Mouse (Mus musculus) MEL (cell line): ENCODE measurements at regions not wholly inside any gene's neighbourhood (a gene's known extent, or its start where the extent isn't known, plus 50 kb on each side); places are given as distances from the start of the nearest gene placed in this dataset.

Experiments used
- DNase-seq: peaks from one replicate; pipeline ENCODE4 v3.0.0; 2011; ENCODE audit warnings: low read depth, low spot score
- H3K27ac ChIP-seq: 2 replicates; pipeline ENCODE4 v1.5.1; 2012; ENCODE audit warnings: low read depth, mild to moderate bottlenecking, control low read depth, low read length, moderate library complexity; ENCODE audit not compliant: control insufficient read depth
- H3K27me3 ChIP-seq, 2 experiments: fragments of 150-350 bp in 1 of 2; sonication (generic) in 1 of 2; 2 replicates each; pipeline ENCODE4 v1.6.1; 2012; ENCODE audit warnings: low read length in 2 of 2, mild to moderate bottlenecking in 2 of 2, improper control_type of control experiment in 1 of 2, moderate library complexity in 1 of 2; ENCODE audit not compliant: insufficient read depth in 2 of 2, control insufficient read depth in 1 of 2
- H3K36me3 ChIP-seq, 2 experiments: 2 replicates each; pipeline ENCODE4 v1.6.1; 2012 to 2014; ENCODE audit warnings: low read length in 2 of 2, improper control_type of control experiment in 1 of 2, inconsistent platforms in 1 of 2, mild to moderate bottlenecking in 1 of 2; ENCODE audit not compliant: insufficient read depth in 2 of 2, control insufficient read depth in 1 of 2
- H3K4me1 ChIP-seq, 2 experiments: fragments of 150-350 bp in 1 of 2; sonication (generic) in 1 of 2; 2 replicates each; pipeline ENCODE4 v1.6.1; 2012; ENCODE audit warnings: low read length in 2 of 2, improper control_type of control experiment in 1 of 2, mild to moderate bottlenecking in 1 of 2; ENCODE audit not compliant: insufficient read depth in 2 of 2, control insufficient read depth in 1 of 2
- H3K4me3 ChIP-seq, 2 experiments: fragments of 150-350 bp in 1 of 2; sonication (generic) in 1 of 2; 2 replicates each; pipeline ENCODE4 v1.5.1; 2012; ENCODE audit warnings: low read depth in 2 of 2, low read length in 2 of 2, mild to moderate bottlenecking in 2 of 2, moderate library complexity in 2 of 2, control low read depth in 1 of 2, improper control_type of control experiment in 1 of 2; ENCODE audit not compliant: control insufficient read depth in 1 of 2, insufficient read depth in 1 of 2
- H3K79me2 ChIP-seq: 2 replicates; pipeline ENCODE4 v1.6.1; 2012; ENCODE audit warnings: mild to moderate bottlenecking, low read length, moderate library complexity; ENCODE audit not compliant: control insufficient read depth, poor library complexity, insufficient read depth
- H3K9ac ChIP-seq: 2 replicates; pipeline ENCODE4 v1.6.1; 2012; ENCODE audit warnings: low read depth, mild to moderate bottlenecking, control low read depth, low read length, moderate library complexity; ENCODE audit not compliant: control insufficient read depth, poor library complexity, severe bottlenecking
- H3K9me3 ChIP-seq: fragments of 150-350 bp; sonication (generic); replicated peaks from 2 replicates; pipeline ENCODE4 v1.6.1; 2012; ENCODE audit warnings: mild to moderate bottlenecking, low read length, improper control_type of control experiment, moderate library complexity; ENCODE audit not compliant: insufficient read depth
- CHD1 ChIP-seq: IDR thresholded peaks from 2 replicates; pipeline ENCODE4 v1.6.1; 2012; ENCODE audit warnings: low read depth, mild to moderate bottlenecking, inconsistent platforms, low read length, improper control_type of control experiment
- CHD2 ChIP-seq: IDR thresholded peaks from 2 replicates; pipeline ENCODE4 v1.6.1; 2011; ENCODE audit warnings: low read length, improper control_type of control experiment
- CTCF ChIP-seq, 3 experiments: IDR thresholded peaks in 2 of 3; conservative IDR thresholded peaks in 1 of 3; 2 replicates each; pipeline ENCODE4 v1.5.1; 2011 to 2012; ENCODE audit warnings: low read length in 3 of 3, low read depth in 2 of 3, mild to moderate bottlenecking in 2 of 3, improper control_type of control experiment in 1 of 3, inconsistent platforms in 1 of 3, mixed read lengths in 1 of 3, moderate library complexity in 1 of 3; ENCODE audit not compliant: control insufficient read depth in 1 of 3, insufficient read depth in 1 of 3, poor library complexity in 1 of 3, severe bottlenecking in 1 of 3
- ELF1 ChIP-seq: IDR thresholded peaks from 2 replicates; pipeline ENCODE4 v1.6.1; 2014; ENCODE audit warnings: low read depth, mild to moderate bottlenecking, inconsistent platforms, low read length, improper control_type of control experiment, moderate library complexity
- EP300 ChIP-seq, 2 experiments: IDR thresholded peaks; 2 replicates each; pipeline ENCODE4 v1.6.1; 2011; ENCODE audit warnings: improper control_type of control experiment in 2 of 2, low read length in 2 of 2, low read depth in 1 of 2, mild to moderate bottlenecking in 1 of 2
- GABPA ChIP-seq: IDR thresholded peaks from 2 replicates; pipeline ENCODE4 v1.6.1; 2012; ENCODE audit warnings: low read depth, mild to moderate bottlenecking, inconsistent platforms, low read length, improper control_type of control experiment, moderate library complexity
- HCFC1 ChIP-seq: IDR thresholded peaks from 2 replicates; pipeline ENCODE4 v1.6.1; 2012; ENCODE audit warnings: low read depth, mild to moderate bottlenecking, inconsistent platforms, low read length, improper control_type of control experiment, moderate library complexity
- JUND ChIP-seq: IDR thresholded peaks from 2 replicates; pipeline ENCODE4 v1.6.1; 2011; ENCODE audit warnings: low read depth, mild to moderate bottlenecking, improper control_type of control experiment, low read length
- MAZ ChIP-seq: IDR thresholded peaks from 2 replicates; pipeline ENCODE4 v1.6.1; 2012; ENCODE audit warnings: low read depth, mild to moderate bottlenecking, inconsistent platforms, low read length, improper control_type of control experiment
- MEF2A ChIP-seq: IDR thresholded peaks from 2 replicates; pipeline ENCODE4 v1.6.1; 2014; ENCODE audit warnings: low read depth, mild to moderate bottlenecking, inconsistent platforms, low read length, improper control_type of control experiment; ENCODE audit not compliant: poor library complexity, insufficient replicate concordance, severe bottlenecking; ENCODE audit errors: extremely low read depth
- MXI1 ChIP-seq: IDR thresholded peaks from 2 replicates; pipeline ENCODE4 v1.6.1; 2011; ENCODE audit warnings: mild to moderate bottlenecking, low read depth, low read length, improper control_type of control experiment
- MYB ChIP-seq: IDR thresholded peaks from 2 replicates; pipeline ENCODE4 v1.6.1; 2011; ENCODE audit warnings: mild to moderate bottlenecking, low read depth, low read length, improper control_type of control experiment
- POLR2A ChIP-seq, 2 experiments: IDR thresholded peaks; 2 replicates each; pipeline ENCODE4 v1.6.1; 2011 to 2012; ENCODE audit warnings: low read length in 2 of 2, mild to moderate bottlenecking in 2 of 2, control low read depth in 1 of 2, improper control_type of control experiment in 1 of 2, low read depth in 1 of 2, moderate library complexity in 1 of 2; ENCODE audit not compliant: control insufficient read depth in 1 of 2, insufficient read depth in 1 of 2, poor library complexity in 1 of 2
- POLR2AphosphoS2 ChIP-seq: IDR thresholded peaks from 2 replicates; pipeline ENCODE4 v1.6.1; 2011; ENCODE audit warnings: low read length, improper control_type of control experiment
- POLR2AphosphoS5 ChIP-seq: IDR thresholded peaks from 2 replicates; pipeline ENCODE4 v1.6.1; 2012; ENCODE audit warnings: low read depth, borderline replicate concordance, mild to moderate bottlenecking, inconsistent platforms, low read length, moderate library complexity, mixed read lengths
- RAD21 ChIP-seq: IDR thresholded peaks from 2 replicates; pipeline ENCODE4 v1.6.1; 2011; ENCODE audit warnings: mild to moderate bottlenecking, low read depth, low read length, improper control_type of control experiment
- SIN3A ChIP-seq: IDR thresholded peaks from 2 replicates; pipeline ENCODE4 v1.6.1; 2012; ENCODE audit warnings: low read length, improper control_type of control experiment, inconsistent platforms
- SMC3 ChIP-seq: IDR thresholded peaks from 2 replicates; pipeline ENCODE4 v1.6.1; 2011; ENCODE audit warnings: low read depth, low read length, improper control_type of control experiment
- UBTF ChIP-seq: IDR thresholded peaks from 2 replicates; pipeline ENCODE4 v1.6.1; 2012; ENCODE audit warnings: low read depth, mild to moderate bottlenecking, inconsistent platforms, low read length, improper control_type of control experiment, moderate library complexity, borderline replicate concordance; ENCODE audit not compliant: insufficient read depth
- USF1 ChIP-seq: IDR thresholded peaks from 2 replicates; pipeline ENCODE4 v1.6.1; 2014; ENCODE audit warnings: low read depth, mild to moderate bottlenecking, inconsistent platforms, low read length, improper control_type of control experiment, moderate library complexity
- ZC3H11A ChIP-seq: IDR thresholded peaks from 2 replicates; pipeline ENCODE4 v1.6.1; 2012; ENCODE audit warnings: low read depth, mild to moderate bottlenecking, inconsistent platforms, low read length, improper control_type of control experiment
- ZKSCAN1 ChIP-seq: IDR thresholded peaks from 2 replicates; pipeline ENCODE4 v1.6.1; 2012; ENCODE audit warnings: low read depth, mild to moderate bottlenecking, inconsistent platforms, low read length, improper control_type of control experiment, moderate library complexity
- ZMIZ1 ChIP-seq: IDR thresholded peaks from 2 replicates; pipeline ENCODE4 v1.6.1; 2012; ENCODE audit warnings: low read depth, mild to moderate bottlenecking, inconsistent platforms, low read length, improper control_type of control experiment, moderate library complexity

- Histone ChIP-seq H3K36me3 (no peaks in the 10 kb centered on the region), H3K27ac (no peak overlapping the region), H3K9ac (no peak overlapping the region), H3K4me1 (no peaks in the 10 kb centered on the region), H3K9me3 (no peaks in the 10 kb centered on the region), H3K27me3 (no peaks in the 10 kb centered on the region; a peak in 1 of 4 replicates), H3K4me3 (no peak overlapping the region), H3K79me2 (no peaks in the 10 kb centered on the region)
- no peak for DNase-seq
- TF ChIP-seq POLR2AphosphoS2 (no peak), CHD1 (no peak), USF1 (no peak), MYB (no peak), ZMIZ1 (no peak), EP300 (IDR thresholded peaks at IDR 0.05; ENCODE audit: low read depth in 1 of 2, low read length in 2 of 2) (no peak), RAD21 (no peak), ZKSCAN1 (no peak), MAZ (no peak), SMC3 (no peak), HCFC1 (no peak), JUND (no peak), ELF1 (no peak), CTCF (IDR thresholded peaks at IDR 0.05 in 2 of 3, conservative IDR thresholded peaks at IDR 0.05 in 1 of 3; ENCODE audit: control insufficient read depth in 1 of 3, insufficient read depth in 1 of 3, low read depth in 2 of 3, low read length in 3 of 3, poor library complexity in 1 of 3, severe bottlenecking in 1 of 3) (no peak), POLR2A (IDR thresholded peaks at IDR 0.05; ENCODE audit: control insufficient read depth in 1 of 2, insufficient read depth in 1 of 2, low read depth in 1 of 2, low read length in 2 of 2, poor library complexity in 1 of 2) (no peak)
Observed at GRCm38 (mm10) chr12:56437975-56438374, 92.3 kb upstream of the Mbip start.

GRCm38 (mm10) chr12:56426681-56427246, 81.1 kb upstream of the Mbip start:
- H3K79me2 ChIP-seq: no peaks in the 10 kb centered on the region
- peaks cover 1 to 2% of the 10 kb centered on the region in 2 experiments; a peak in 2 of 4 replicates for H3K27me3 ChIP-seq
- H3K4me3 ChIP-seq: no peak overlapping the region
- DNase-seq: no peak
- H3K36me3 ChIP-seq: no peaks in the 10 kb centered on the region
- no peaks in the 10 kb centered on the region for H3K9me3 ChIP-seq
- no peak overlapping the region for H3K27ac ChIP-seq
- H3K4me1 ChIP-seq: no peaks in the 10 kb centered on the region
- no peak for TF ChIP-seq POLR2AphosphoS5
- H3K9ac ChIP-seq: no peak overlapping the region

GRCm38 (mm10) chr12:56416106-56416505, 70.4 kb upstream of the Mbip start:
- DNase-seq: no peak
- Histone ChIP-seq H3K36me3 (no peaks in the 10 kb centered on the region), H3K27ac (no peak overlapping the region), H3K9me3 (no peaks in the 10 kb centered on the region), H3K9ac (no peak overlapping the region), H3K4me3 (no peak overlapping the region), H3K4me1 (no peaks in the 10 kb centered on the region), H3K27me3 (peaks cover 1 to 2% of the 10 kb centered on the region in 2 experiments; a peak in 2 of 4 replicates), H3K79me2 (no peaks in the 10 kb centered on the region)
- TF ChIP-seq CHD2 (no peak), MAZ (no peak), MEF2A (no peak), SIN3A (no peak), MXI1 (no peak), ZKSCAN1 (no peak), RAD21 (no peak), GABPA (no peak), HCFC1 (no peak), POLR2A (IDR thresholded peaks at IDR 0.05; ENCODE audit: control insufficient read depth in 1 of 2, insufficient read depth in 1 of 2, low read depth in 1 of 2, low read length in 2 of 2, poor library complexity in 1 of 2) (no peak), ZC3H11A (no peak), UBTF (no peak), USF1 (no peak), ZMIZ1 (no peak)
